Mouse (Mus musculus) right cerebral cortex, postnatal 14 days (tissue): ENCODE data around the gene Cep295.
"Not testable (repeated sequence)": the region's sequence is repeated elsewhere in the genome, so short reads cannot be mapped to it uniquely, and the experiment has no call there.

Experiments
- DNase-seq: peaks from one replicate; pipeline ENCODE4 v3.0.0; 2022

The Cep295 gene

DNA sequence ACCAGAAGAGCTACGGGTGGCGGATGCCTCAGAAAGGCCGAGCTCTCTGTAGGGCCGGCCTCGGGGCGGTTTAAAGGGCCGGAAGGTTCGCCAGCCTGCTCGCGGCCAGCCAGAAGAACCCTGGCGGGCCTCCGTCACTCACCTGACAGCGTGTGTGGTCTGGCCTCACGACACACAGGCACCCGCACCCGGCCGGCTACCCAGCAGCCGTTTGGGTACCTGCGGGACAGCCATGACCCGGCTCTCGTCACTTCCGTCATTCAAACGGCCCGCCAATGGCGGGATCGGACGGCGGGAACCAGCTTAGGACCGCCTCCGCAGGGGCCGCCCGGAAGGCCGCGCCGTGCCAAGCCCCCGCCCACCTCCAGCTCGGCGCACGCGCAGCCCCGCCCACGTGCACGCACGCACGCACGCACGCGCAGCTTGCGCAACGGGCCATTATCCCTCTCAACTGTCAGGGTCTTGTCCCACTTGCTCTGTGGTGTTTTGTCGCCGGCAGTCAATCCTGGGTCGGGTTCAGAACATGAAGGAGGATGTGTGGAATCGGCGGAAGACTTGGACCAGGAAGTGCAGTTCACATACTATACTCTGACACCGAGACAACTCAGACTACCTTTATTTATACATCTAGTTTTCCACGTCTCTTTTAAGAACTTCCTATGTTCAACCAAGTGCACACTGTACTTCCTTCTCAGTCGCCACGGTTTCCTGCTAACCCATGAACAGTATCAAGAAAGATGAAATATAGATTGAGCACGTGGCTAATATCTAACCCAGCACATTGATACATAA lies at the start of gene Cep295:
Cep295 (minus strand) TSS at position 305 of the 792 bp plus-strand sequence.
- peak; percentile 98 for DNase-seq

- no peak for DNase-seq
Observed at GRCm38 (mm10) chr9:15397591-15397990, 40.0 kb upstream of the Cep295 start.

DNA sequence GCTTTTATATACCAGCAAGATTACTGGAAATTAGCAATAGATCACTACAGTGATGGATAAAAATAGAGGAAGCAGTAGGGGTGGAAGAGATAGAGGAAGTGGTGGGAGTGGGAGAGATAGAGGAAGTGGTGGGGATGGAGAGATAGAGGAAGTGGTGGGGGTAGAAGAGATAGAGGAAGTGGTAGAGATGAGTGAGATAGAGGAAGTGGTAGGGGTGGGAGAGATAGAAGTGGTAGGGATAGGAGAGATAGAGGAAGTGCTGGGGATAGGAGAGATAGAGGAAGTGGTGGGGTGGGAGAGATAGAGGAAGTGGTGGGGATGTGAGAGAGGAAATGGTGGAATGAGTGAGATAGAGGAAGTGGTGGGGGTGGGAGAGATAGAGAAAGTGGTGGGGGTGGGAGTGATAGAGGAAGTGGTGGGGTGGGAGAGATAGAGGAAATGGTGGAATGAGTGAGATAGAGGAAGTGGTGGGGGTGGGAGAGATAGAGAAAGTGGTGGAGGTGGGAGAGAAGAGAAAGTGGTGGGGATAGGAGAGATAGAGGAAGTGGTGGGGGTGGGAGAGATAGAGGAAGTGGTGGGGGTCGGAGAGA lies 37.9 kb upstream of the Cep295 start:
- no peak for DNase-seq

GRCm38 (mm10) chr9:15387075-15387643 lies 29.6 kb upstream of the Cep295 start:
- DNase-seq: no peak

DNA sequence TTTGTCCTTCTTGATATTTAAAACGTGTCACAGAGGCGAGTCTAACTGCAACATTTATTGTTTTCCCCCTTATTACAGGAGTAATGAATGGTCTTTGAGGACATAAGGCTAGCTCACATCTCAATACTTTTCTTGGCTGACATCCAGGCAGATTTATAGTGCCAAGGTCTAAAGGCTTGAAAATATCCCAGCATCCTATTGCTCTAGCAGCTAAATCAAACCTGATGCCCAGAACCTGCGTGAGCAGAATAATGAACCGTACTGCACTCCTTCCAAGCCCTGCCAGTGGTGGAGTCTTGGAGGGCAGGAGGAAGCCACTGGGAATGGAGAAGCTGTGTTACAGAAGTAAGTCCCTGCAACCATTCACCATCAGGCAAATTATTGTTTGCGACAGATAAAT lies 26.7 kb upstream of the Cep295 start:
- DNase-seq: no peak

GRCm38 (mm10) chr9:15366260-15366659 lies 8.7 kb upstream of the Cep295 start:
- no peak for DNase-seq

DNA sequence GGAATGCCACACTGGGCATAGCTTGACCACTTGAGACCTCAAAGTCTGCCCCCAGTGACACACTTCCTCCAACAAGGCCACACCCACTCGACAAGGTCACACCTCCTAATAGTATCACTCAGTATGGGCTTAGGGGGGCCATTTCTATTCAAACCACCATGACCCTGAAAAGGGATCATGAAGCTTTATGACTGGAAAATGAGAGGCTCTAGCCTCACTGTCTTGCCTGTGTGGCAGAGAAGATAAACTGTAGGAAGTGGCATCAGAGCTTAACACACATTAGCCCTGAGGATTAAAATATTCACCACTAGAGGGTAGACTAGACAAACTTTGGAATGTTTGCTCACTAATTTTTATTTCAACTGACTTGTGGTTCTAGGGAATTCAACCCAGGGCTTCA lies 8.3 kb upstream of the Cep295 start:
- DNase-seq: no peak

GRCm38 (mm10) chr9:15364843-15365242 lies 7.3 kb upstream of the Cep295 start:
- DNase-seq: no peak

- DNase-seq: no peak
Observed at GRCm38 (mm10) chr9:15356916-15357483, 588 bp downstream of the Cep295 start.

GRCm38 (mm10) chr9:15349925-15350324 lies 7.7 kb downstream of the Cep295 start:
- no peak for DNase-seq

- no peak for DNase-seq
Observed at GRCm38 (mm10) chr9:15337776-15338175, 19.8 kb downstream of the Cep295 start.

GRCm38 (mm10) chr9:15318170-15318742 lies 39.3 kb downstream of the Cep295 start:
- no peak for DNase-seq

DNA sequence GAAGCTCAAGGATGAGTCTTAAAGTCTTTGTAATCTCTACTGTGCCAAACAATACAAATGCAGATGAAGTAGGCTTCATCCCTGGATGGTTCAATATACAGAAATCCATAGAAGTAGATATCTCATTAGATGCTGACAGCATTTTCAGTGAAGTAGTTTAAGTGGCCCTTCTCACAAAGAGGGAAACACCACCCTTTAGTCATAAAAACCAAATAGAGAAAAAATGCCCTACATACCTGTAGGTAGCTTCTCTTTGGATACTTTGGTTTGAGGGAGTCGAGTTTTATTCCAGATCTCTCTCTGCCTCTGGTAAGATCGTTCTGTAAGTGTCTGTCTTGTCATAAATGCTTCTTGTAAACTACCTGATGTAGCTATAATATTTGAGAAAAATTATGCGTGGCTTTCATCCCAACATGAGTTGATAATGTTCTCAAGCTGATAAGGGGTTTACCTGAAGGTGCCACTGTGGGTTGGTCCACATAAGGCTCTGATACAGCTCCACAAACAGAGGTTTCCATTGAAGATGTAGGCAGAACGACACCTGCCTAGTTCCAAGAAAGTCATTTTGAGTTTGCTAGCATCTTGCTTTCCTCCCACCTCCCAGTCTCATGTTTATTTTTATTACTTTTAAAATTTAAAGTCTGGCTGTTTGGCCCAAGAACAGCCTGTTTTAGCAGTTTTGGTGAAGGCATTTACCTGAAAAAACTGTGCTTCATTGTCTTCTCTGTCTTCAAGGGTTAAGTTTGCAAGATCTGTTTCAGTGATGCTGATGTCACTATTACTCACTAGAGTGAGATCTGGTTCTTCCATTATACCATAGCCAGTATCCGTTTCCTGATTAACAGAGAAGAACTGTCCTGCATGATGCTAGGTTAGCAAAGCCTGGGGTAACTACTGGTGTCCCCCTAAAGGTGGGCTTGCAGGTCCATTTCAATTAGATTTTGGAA lies 40.1 kb downstream of the Cep295 start:
- DNase-seq: no peak

GRCm38 (mm10) chr9:15316296-15316695 lies 41.3 kb downstream of the Cep295 start:
- not testable (repeated sequence) for DNase-seq

- DNase-seq: no peak
Observed at GRCm38 (mm10) chr9:15314619-15315018, 43.0 kb downstream of the Cep295 start.

- DNase-seq: no peak
Observed at GRCm38 (mm10) chr9:15313633-15314032, 44.0 kb downstream of the Cep295 start.

DNA sequence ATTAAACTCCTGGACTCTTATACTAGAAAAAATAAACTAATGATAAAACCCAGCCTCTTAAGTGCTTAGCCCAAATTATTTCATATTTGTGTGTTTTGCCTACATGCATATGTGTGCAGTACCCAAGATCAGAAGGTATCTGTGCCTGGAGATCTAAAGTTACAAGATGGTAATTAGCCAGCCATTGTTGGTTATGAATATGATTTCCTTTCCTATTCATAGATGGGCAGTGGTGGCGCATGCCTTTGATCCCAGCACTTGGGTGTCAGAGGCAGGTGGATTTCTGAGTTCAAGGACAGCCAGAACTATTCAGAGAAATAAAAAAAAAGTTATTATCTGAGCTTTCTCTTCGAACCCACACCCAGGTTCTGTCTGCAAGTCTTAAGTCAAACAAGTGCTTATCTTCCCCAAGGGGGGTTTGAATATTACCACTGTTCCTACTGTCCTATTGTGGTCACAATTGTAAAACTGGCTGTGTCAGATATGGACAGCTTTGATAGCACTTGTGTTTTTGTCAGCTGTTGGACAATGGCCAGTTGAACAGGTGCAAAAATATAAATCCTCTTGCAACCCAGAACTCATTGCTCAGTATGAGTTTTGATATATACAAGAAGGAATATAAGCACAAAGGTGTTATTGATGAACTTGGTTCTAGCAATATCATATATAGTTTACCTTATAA lies 45.4 kb downstream of the Cep295 start:
- DNase-seq: no peak

DNA sequence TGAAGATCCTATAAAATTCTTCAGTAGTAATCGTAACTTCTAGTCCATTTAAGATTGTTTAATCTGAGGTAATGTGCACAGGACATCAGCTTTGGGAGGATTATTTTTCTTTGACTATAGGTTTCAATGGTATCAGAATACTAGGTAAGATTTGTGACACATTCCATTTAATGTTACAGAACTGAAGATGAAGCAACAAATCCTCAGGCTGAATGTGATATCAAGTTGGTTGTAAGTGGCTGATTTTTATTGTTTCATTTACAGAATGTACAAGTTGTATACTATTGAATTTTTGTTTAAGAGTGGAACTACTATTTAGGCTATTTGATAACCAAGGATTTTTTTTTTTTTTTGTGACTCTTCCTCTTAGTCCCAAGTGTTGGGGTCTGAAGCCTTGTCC lies 47.4 kb downstream of the Cep295 start:
- no peak for DNase-seq

DNA sequence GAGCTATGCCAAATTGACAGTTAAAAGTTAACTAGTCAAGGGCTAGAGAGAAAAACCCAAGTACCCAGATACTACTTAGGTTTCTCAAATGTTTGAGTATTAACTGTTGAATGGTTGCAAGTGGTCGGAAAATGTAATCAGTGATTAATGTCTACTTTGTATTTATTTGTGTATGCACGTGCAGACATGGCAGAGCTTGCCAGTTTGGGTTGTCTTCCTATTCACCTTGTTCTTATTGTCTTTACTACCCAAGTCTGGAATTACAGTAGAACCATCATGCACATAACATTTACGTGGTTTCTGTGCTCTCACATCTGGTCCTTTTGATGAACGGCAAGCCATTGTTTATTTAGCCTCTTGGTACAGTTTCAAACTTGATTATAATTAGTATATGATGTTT lies 48.2 kb downstream of the Cep295 start:
- no peak for DNase-seq

GRCm38 (mm10) chr9:15308254-15308653 lies 49.3 kb downstream of the Cep295 start:
- DNase-seq: no peak

- no peak for DNase-seq
Observed at GRCm38 (mm10) chr9:15307257-15307656, 50.3 kb downstream of the Cep295 start.
